Mouse (Mus musculus) bone marrow macrophage, adult 2 months (primary cell): ENCODE measurements around the gene Hs6st2. TPM values are rescaled to one million over a fixed set of nuclear protein-coding genes. Genes with fewer than 3 reads are reported as not detected.

Experiments
- H3K27ac ChIP-seq: 2 replicates; pipeline ENCODE4 v1.5.1; 2012; ENCODE audit warnings: low read depth, low read length; ENCODE audit not compliant: insufficient read depth
- H3K4me1 ChIP-seq: 2 replicates; pipeline ENCODE4 v1.6.1; 2012; ENCODE audit warnings: low read length; ENCODE audit not compliant: control insufficient read depth, insufficient read depth
- H3K4me3 ChIP-seq: 2 replicates; pipeline ENCODE4 v1.5.1; 2012; ENCODE audit warnings: mild to moderate bottlenecking, low read length, moderate library complexity; ENCODE audit not compliant: insufficient read depth
- CTCF ChIP-seq: IDR thresholded peaks from 2 replicates; pipeline ENCODE4 v1.5.1; 2012; ENCODE audit warnings: low read depth, mild to moderate bottlenecking, low read length, moderate library complexity
- POLR2A ChIP-seq: IDR thresholded peaks from 2 replicates; pipeline ENCODE4 v1.6.1; 2012; ENCODE audit warnings: mild to moderate bottlenecking, low read depth, low read length, borderline replicate concordance
- polyA plus RNA-seq: library from polyadenylated mRNA; stranded (reverse); fragments of >200 nt; gene quantifications from 2 replicates; pipeline ENCODE4 v1.2.4, GENCODE M21; 2012; ENCODE audit not compliant: missing spikeins, insufficient read depth, insufficient read length

The Hs6st2 gene
- polyA plus RNA-seq, 1 experiment: not detected

- Histone ChIP-seq H3K4me1 (no peaks in the 10 kb centered on the region), H3K4me3 (no peak overlapping the region), H3K27ac (no peak overlapping the region)
- TF ChIP-seq POLR2A (no peak), CTCF (no peak)
These were observed 1.8 kb downstream of the Hs6st2 start for GRCm38 (mm10) chrX:51679601-51680427.

DNA sequence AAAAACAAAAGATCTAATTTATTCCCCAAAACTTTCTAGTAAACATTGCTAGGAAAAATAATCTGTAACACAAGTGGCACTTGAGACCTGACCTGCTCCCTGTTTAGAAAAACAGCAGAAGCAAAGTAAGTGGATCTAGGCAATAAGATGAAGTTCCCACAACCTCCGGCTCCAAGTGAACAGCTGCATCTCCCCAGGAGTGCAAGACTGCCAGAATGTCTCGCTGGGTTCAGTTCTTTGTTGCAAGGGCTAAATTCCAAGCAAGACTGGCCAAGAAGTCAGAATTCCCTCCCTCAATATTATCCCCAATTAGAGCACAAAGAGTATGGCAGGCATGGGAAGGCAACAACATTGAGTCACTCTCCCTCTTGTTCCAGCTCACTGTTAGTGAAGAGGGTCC lies 23.4 kb downstream of the Hs6st2 start:
- no peaks in the 10 kb centered on the region for H3K4me1 ChIP-seq
- H3K27ac ChIP-seq: no peak overlapping the region
- H3K4me3 ChIP-seq: no peak overlapping the region
- TF ChIP-seq CTCF: no peak
- TF ChIP-seq POLR2A: no peak

DNA sequence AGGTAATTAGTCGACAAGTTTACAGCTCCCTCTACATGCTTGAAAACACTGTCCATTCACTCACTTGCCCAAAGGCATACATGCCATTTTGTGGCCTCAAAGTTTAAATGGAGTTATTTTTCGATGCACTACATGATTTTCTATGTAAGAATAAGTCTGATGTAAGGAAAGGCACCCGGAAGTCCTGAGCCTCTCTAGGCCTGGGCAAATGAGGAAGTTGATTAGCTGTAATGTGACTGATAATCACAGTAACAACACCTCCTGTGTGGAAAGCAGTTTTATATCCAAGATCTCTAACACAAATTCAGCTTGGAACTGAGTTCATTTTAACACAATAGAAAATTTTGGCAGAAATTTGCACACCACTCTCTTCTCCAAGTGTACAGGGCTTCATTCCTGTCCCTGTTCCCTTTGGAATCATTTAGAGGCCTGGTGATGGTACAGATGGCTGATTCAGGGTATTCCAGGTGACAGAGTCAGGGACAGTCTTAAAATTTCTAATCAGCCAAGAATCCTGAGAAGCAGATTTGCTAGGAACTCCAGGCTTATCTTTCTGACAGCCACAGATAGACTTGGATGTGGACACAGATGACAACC lies 38.9 kb downstream of the Hs6st2 start:
- TF ChIP-seq POLR2A: no peak
- TF ChIP-seq CTCF: no peak
- H3K4me3 ChIP-seq: no peak overlapping the region
- no peaks in the 10 kb centered on the region for H3K4me1 ChIP-seq
- H3K27ac ChIP-seq: no peak overlapping the region

DNA sequence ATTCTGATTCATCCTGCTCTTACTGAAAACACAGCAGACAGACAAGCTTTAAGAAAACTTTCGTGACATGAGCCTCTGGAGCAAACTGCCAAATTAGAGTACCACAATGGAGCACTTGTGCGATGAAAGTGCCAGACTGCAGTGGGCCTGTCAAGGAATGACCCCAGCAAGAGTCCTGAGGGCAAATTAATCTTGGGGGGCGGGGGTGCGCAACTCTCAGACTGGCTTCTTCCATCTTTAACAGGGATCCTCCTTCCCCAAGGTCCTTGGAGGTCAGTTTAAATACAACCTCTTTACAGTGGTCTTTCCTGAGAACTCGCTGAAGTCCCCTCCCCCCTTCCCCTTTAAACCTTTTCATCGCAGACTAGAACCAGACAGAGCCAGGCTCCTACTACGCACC lies 45.9 kb downstream of the Hs6st2 start:
- no peak overlapping the region for H3K4me3 ChIP-seq
- no peak for TF ChIP-seq POLR2A
- no peak for TF ChIP-seq CTCF
- no peaks in the 10 kb centered on the region for H3K4me1 ChIP-seq
- no peak overlapping the region for H3K27ac ChIP-seq

DNA sequence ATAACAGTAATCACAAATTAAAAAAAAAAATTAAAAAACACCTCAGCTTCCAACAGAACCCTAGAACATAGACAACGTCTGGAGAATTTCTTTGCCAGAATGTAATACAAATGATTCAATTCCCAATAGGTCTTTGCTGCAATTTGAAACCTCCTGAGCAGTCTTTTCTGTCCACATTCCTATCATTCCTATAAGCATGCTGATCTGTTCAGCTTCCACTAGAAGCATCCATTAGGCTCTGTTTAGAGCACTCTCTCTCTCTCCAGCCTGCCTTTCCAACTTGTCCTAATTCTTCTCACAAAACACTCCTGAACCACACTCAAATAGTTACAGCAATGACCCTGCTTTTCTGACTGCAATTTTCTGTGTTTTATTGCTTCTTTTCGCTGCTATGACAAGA lies 50.3 kb downstream of the Hs6st2 start:
- H3K4me1 ChIP-seq: no peaks in the 10 kb centered on the region
- TF ChIP-seq POLR2A (no peak), CTCF (no peak)
- no peak overlapping the region for H3K4me3 ChIP-seq
- H3K27ac ChIP-seq: no peak overlapping the region

DNA sequence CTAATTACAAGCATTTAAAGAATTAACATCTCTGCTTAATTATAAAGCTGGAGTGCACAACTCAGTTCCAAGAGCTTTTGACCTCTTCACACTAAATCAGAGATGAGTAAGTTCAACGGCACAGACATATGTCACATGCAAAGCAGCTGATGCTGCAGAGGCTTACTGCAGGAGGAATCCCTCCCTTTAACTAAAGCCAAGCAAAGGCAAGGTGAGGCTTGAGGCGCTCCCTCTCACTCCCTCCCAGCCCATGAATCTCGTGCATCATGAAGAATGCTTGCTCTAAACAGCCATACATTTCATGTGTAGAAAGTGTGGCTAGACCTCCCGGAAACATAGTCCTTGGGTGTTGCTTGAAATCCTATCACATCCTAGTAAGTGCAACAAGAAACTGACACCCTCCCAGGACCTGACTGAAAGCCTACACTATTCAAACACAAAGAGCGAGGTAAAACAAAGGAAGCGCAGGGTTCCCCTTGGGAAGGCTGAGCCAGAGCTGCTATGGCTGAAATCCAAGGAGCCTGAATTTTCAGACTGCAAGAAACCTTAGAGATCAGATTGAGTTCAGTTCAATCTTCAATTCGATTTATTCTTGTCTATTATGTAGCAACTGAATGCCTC lies 67.2 kb downstream of the Hs6st2 start:
- Histone ChIP-seq H3K4me3 (no peak overlapping the region), H3K4me1 (no peaks in the 10 kb centered on the region)
- no peak for TF ChIP-seq CTCF
- no peak for TF ChIP-seq POLR2A

DNA sequence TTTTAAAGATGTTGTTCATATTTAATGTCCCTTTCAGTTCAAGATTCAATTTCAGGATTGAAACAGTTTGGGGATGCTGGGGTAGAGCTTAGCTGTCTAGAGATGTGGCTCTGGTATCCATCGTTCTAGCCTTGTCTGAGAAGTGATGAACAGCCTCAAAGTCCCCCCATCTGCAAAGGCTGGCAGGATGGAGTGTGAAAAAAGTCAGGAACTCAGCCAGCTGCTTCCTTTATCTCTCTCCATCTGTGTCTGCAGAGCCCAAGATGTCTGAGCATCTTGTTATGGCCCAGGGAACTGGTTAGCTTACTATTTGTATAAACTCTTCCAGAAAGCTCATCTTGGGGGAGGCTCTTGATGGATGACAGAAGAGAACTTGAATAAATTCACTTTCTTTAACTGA lies 70.9 kb downstream of the Hs6st2 start:
- no peak overlapping the region for H3K27ac ChIP-seq
- H3K4me1 ChIP-seq: no peaks in the 10 kb centered on the region
- H3K4me3 ChIP-seq: no peak overlapping the region
- TF ChIP-seq CTCF (no peak), POLR2A (no peak)

More for the DNA sequence above, 67.2 kb downstream of the Hs6st2 start:
- no peak overlapping the region for H3K27ac ChIP-seq

- no peak overlapping the region for H3K27ac ChIP-seq
- H3K4me1 ChIP-seq: no peaks in the 10 kb centered on the region
- TF ChIP-seq CTCF: no peak
- TF ChIP-seq POLR2A: no peak
- no peak overlapping the region for H3K4me3 ChIP-seq
These were observed 75.3 kb downstream of the Hs6st2 start for GRCm38 (mm10) chrX:51606231-51606863.

DNA sequence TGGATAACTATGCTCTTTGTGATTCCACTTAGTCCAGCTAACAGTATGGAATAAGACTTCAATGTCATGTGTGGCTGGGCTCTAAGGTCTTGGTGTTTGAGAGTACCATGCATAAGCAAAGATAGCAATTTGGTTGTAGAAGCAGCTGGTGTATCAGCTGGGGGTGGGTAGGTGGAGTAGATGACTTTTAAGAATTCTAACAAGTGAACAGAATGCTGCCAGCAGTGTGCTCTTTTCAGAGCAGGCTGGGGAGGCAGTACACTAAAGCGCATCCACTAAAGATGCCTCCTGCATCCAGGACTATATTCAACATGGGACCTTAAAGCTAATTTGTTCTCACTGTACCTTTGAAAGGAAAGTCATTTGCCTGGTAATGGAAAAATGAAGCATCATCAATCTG lies 88.9 kb downstream of the Hs6st2 start:
- Histone ChIP-seq H3K27ac (no peak overlapping the region), H3K4me1 (no peaks in the 10 kb centered on the region), H3K4me3 (no peak overlapping the region)
- TF ChIP-seq POLR2A: no peak
- TF ChIP-seq CTCF: no peak
